ENCODE assay signal across 10 mouse cellular contexts in the genomic region with DNA sequence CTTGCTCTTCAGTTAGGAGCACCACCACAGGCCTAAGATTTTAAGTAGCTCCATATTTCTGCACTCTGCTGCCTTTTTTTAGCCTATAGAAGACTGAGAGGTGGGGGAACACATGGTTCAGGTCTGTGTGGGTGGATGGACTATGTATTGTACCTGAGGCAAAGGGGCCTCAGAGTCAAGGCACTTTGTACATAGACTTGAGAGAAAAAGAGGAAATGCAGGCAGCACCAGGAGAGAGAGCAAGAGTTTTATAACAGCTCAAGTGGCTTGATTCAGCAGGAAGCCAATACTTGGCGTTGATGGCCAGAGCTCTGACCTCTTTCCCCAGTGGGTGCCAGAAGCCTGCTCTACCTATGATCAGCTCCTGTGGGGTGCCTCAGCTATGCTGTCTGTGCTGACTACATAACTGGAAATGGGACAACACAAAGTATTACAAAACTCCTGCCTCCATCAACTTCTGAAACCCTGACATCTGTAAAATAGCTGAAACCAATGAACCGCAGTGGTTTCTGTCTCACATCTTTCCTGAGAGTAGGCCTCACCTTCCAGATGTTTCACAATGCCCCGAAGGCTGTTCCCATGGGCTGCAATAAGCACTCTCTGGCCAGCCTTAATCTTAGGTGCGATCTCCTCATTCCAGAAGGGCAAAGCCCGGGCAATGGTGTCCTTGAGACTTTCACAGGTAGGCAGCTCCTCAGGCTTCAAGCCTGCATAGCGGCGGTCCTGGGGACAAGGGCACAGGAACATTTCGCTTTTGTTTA. TPM values are rescaled to one million over a fixed set of nuclear protein-coding genes. Genes with fewer than 3 reads are reported as not detected.
DNase-seq lines count a peak whose midpoint lies in the region; ATAC-seq and TF ChIP-seq lines count a peak whose summit lies in the region.
"Had no signal": no experiment of that assay in that cellular context is flagged by ENCODE, and none has a peak within 500 bp of the region (broad histone marks: within the 10 kb centered on the region; RNA-seq: fewer than 3 reads in every experiment).

No protein-coding gene starts in this region.

- TF ChIP-seq POLR2A in testis, adult 2 months (IDR thresholded peaks at IDR 0.05; ENCODE audit: control insufficient read depth, low read depth, low read length): no peak

- ATAC-seq in heart, embryonic 13.5 days (ENCODE audit: extremely low read depth, insufficient number of reproducible peaks, low FRiP score, low TSS enrichment): no peak
- peak; percentile 30 to 46; a peak in 3 of 4 replicates for ATAC-seq in hematopoietic stem cell, adult 5-6 weeks (replicated peaks in 1 of 2; ENCODE audit: insufficient read depth in 1 of 2, low FRiP score in 2 of 2, low TSS enrichment in 1 of 2, low read depth in 1 of 2, poor library complexity in 2 of 2, severe bottlenecking in 2 of 2)
- ATAC-seq in stomach, embryonic 15.5 days (ENCODE audit: insufficient read depth, low FRiP score, low read depth): peak; percentile 11; the same call in 1 of the 2 replicates
- ATAC-seq in activated CD4-positive, CD25-positive, alpha-beta regulatory T cell, adult 4 months: no peak
- no peak for ATAC-seq in megakaryocyte-erythroid progenitor cell, adult 5-6 weeks (replicated peaks; ENCODE audit: low FRiP score, low TSS enrichment, poor library complexity, severe bottlenecking)
- ATAC-seq: Patski had no signal

- intact Hi-C loops in heart, postnatal 36 days (cut with DNase I): no loop called here

- H3K4me2 ChIP-seq in heart, embryonic 13.5 days: peak overlapping the region; percentile 77
- no peak overlapping the region for H3K4me2 ChIP-seq in stomach, embryonic 15.5 days
- H3K4me2 ChIP-seq: lung, embryonic 15.5 days had no signal

- 37% methylated on average over 8 of the region's 8 CpGs for WGBS in heart, embryonic 13.5 days
- 64% methylated on average over 8 of the region's 8 CpGs for WGBS in stomach, embryonic 15.5 days

- TF ChIP-seq CTCF in testis, adult 2 months (IDR thresholded peaks at IDR 0.05; ENCODE audit: control insufficient read depth, insufficient read depth, insufficient replicate concordance, low read depth, low read length): no peak

- H3K9me3 ChIP-seq in heart, embryonic 13.5 days: no peaks in the 10 kb centered on the region
- H3K9me3 ChIP-seq in stomach, embryonic 15.5 days: no peaks in the 10 kb centered on the region
- H3K9me3 ChIP-seq: lung, embryonic 15.5 days had no signal

- no peaks in the 10 kb centered on the region for H3K27me3 ChIP-seq in heart, embryonic 13.5 days (replicated peaks)
- no peaks in the 10 kb centered on the region for H3K27me3 ChIP-seq in testis, adult 2 months (ENCODE audit: control insufficient read depth, insufficient read depth, low read length)
- H3K27me3 ChIP-seq in stomach, embryonic 15.5 days (replicated peaks): no peaks in the 10 kb centered on the region
- H3K27me3 ChIP-seq: lung, embryonic 15.5 days; Patski had no signal

- H3K9ac ChIP-seq in heart, embryonic 13.5 days: peak overlapping the region; percentile 83
- no peak overlapping the region for H3K9ac ChIP-seq in stomach, embryonic 15.5 days
- H3K9ac ChIP-seq: lung, embryonic 15.5 days had no signal

- peak overlapping the region; percentile 60 for H3K4me3 ChIP-seq in heart, embryonic 13.5 days
- H3K4me3 ChIP-seq in testis, adult 2 months (ENCODE audit: control insufficient read depth, low read depth, low read length): peak overlapping the region; percentile 91
- H3K4me3 ChIP-seq in stomach, embryonic 15.5 days (replicated peaks): no peak overlapping the region
- H3K4me3 ChIP-seq: lung, embryonic 15.5 days had no signal

- H3K4me1 ChIP-seq in heart, embryonic 13.5 days: peaks cover 39% of the 10 kb centered on the region
- peaks cover 16% of the 10 kb centered on the region for H3K4me1 ChIP-seq in testis, adult 2 months (ENCODE audit: control insufficient read depth, insufficient read depth, low read length)
- peaks cover 13% of the 10 kb centered on the region; the same call in 1 of the 2 replicates for H3K4me1 ChIP-seq in stomach, embryonic 15.5 days

- H3K27ac ChIP-seq in heart, embryonic 13.5 days (replicated peaks): peak overlapping the region; percentile 89
- peak overlapping the region; percentile 92 for H3K27ac ChIP-seq in testis, adult 2 months (ENCODE audit: control insufficient read depth, insufficient read depth, low read depth, low read length)
- H3K27ac ChIP-seq in stomach, embryonic 15.5 days: no peak overlapping the region
- H3K27ac ChIP-seq: lung, embryonic 15.5 days had no signal

- DNase-seq in heart, postnatal 36 days: no peak
- DNase-seq in testis, postnatal 10 days (ENCODE audit: low spot score): no peak

- peaks cover 39% of the 10 kb centered on the region for H3K36me3 ChIP-seq in heart, embryonic 13.5 days
- no peaks in the 10 kb centered on the region for H3K36me3 ChIP-seq in testis, adult 2 months (ENCODE audit: control insufficient read depth, insufficient read depth, low read length)
- H3K36me3 ChIP-seq in stomach, embryonic 15.5 days: peaks cover 29% of the 10 kb centered on the region

RNA-seq across cellular contexts. Expression of a gene that starts 0.9 kb away (rescaled TPM):
- polyA plus RNA-seq in heart, embryonic 13.5 days (2015; fragmentation: Nextera tagmentation; extraction: Ambion mirVana): 801 and 908 TPM in 2 replicates
- total RNA-seq in heart, postnatal 36 days (2021): 100 to 1,000 TPM; 793 to 969 TPM
- 1,767 and 1,838 TPM in 2 replicates for polyA plus RNA-seq in testis, adult 2 months (2012; rRNA removed)
- 1.2 TPM in 1 of 2 replicates, not detected in the other for total RNA-seq in hematopoietic stem cell, adult 5-6 weeks (2017)
- polyA plus RNA-seq in stomach, embryonic 15.5 days (2015; fragmentation: Nextera tagmentation; extraction: Ambion mirVana): 3.4 and 6.7 TPM in 2 replicates
- polyA plus RNA-seq in activated CD4-positive, CD25-positive, alpha-beta regulatory T cell, adult 4 months (2017; shearing (Covaris generic)): 1 to 10 TPM; 1.3 to 1.5 TPM
- 0.24 TPM in 1 of 2 replicates, not detected in the other for total RNA-seq in megakaryocyte-erythroid progenitor cell, adult 5-6 weeks (2014; fragmentation: Nextera tagmentation)
- total RNA-seq in megakaryocyte-erythroid progenitor cell, adult 5-6 weeks (2017): not detected in 2 replicates

RNA-seq across cellular contexts. Expression of a gene that starts 14.3 kb away (rescaled TPM):
- 85.7 and 86.0 TPM in 2 replicates for polyA plus RNA-seq in heart, embryonic 13.5 days (2015; fragmentation: Nextera tagmentation; extraction: Ambion mirVana)
- total RNA-seq in heart, postnatal 36 days (2021): 10 to 100 TPM; 27.5 to 30.3 TPM
- 19.6 and 22.3 TPM in 2 replicates for polyA plus RNA-seq in testis, adult 2 months (2012; rRNA removed)
- 71.7 and 93.2 TPM in 2 replicates for total RNA-seq in hematopoietic stem cell, adult 5-6 weeks (2017)
- polyA plus RNA-seq in stomach, embryonic 15.5 days (2015; fragmentation: Nextera tagmentation; extraction: Ambion mirVana): 111 and 115 TPM in 2 replicates
- polyA plus RNA-seq in activated CD4-positive, CD25-positive, alpha-beta regulatory T cell, adult 4 months (2017; shearing (Covaris generic)): 100 to 1,000 TPM; 119 to 149 TPM
- total RNA-seq in megakaryocyte-erythroid progenitor cell, adult 5-6 weeks (2014; fragmentation: Nextera tagmentation): 47.1 and 48.7 TPM in 2 replicates
- 58.7 and 68.5 TPM in 2 replicates for total RNA-seq in megakaryocyte-erythroid progenitor cell, adult 5-6 weeks (2017)

RNA-seq across cellular contexts. Expression of a gene that starts 35.2 kb away (rescaled TPM):
- 5.8 and 6.9 TPM in 2 replicates for polyA plus RNA-seq in heart, embryonic 13.5 days (2015; fragmentation: Nextera tagmentation; extraction: Ambion mirVana)
- total RNA-seq in heart, postnatal 36 days (2021): 1 to 10 TPM; 2.7 to 3.1 TPM
- polyA plus RNA-seq in testis, adult 2 months (2012; rRNA removed): 2.3 and 3.0 TPM in 2 replicates
- 1.4 and 5.1 TPM in 2 replicates for total RNA-seq in hematopoietic stem cell, adult 5-6 weeks (2017)
- polyA plus RNA-seq in stomach, embryonic 15.5 days (2015; fragmentation: Nextera tagmentation; extraction: Ambion mirVana): 9.6 and 11.1 TPM in 2 replicates
- 10 to 100 TPM; 20.6 to 22.5 TPM for polyA plus RNA-seq in activated CD4-positive, CD25-positive, alpha-beta regulatory T cell, adult 4 months (2017; shearing (Covaris generic))
- total RNA-seq in megakaryocyte-erythroid progenitor cell, adult 5-6 weeks (2014; fragmentation: Nextera tagmentation): 8.8 and 15.2 TPM in 2 replicates
- 3.6 and 3.9 TPM in 2 replicates for total RNA-seq in megakaryocyte-erythroid progenitor cell, adult 5-6 weeks (2017)

RNA-seq across cellular contexts. Expression of a gene that starts 40.5 kb away (rescaled TPM):
- polyA plus RNA-seq in heart, embryonic 13.5 days (2015; fragmentation: Nextera tagmentation; extraction: Ambion mirVana): 26.6 and 30.0 TPM in 2 replicates
- total RNA-seq in heart, postnatal 36 days (2021): 10 to 100 TPM; 57.1 to 59.1 TPM
- polyA plus RNA-seq in testis, adult 2 months (2012; rRNA removed): 7.6 and 8.8 TPM in 2 replicates
- 8.0 and 9.1 TPM in 2 replicates for total RNA-seq in hematopoietic stem cell, adult 5-6 weeks (2017)
- 22.8 and 23.3 TPM in 2 replicates for polyA plus RNA-seq in stomach, embryonic 15.5 days (2015; fragmentation: Nextera tagmentation; extraction: Ambion mirVana)
- polyA plus RNA-seq in activated CD4-positive, CD25-positive, alpha-beta regulatory T cell, adult 4 months (2017; shearing (Covaris generic)): 1 to 10 TPM; 3.7 to 6.1 TPM
- total RNA-seq in megakaryocyte-erythroid progenitor cell, adult 5-6 weeks (2014; fragmentation: Nextera tagmentation): 6.8 and 12.1 TPM in 2 replicates
- 5.9 and 7.8 TPM in 2 replicates for total RNA-seq in megakaryocyte-erythroid progenitor cell, adult 5-6 weeks (2017)

RNA-seq across cellular contexts. Expression of a gene that starts 59.1 kb away (rescaled TPM):
- polyA plus RNA-seq in heart, embryonic 13.5 days (2015; fragmentation: Nextera tagmentation; extraction: Ambion mirVana): 32.3 and 36.1 TPM in 2 replicates
- total RNA-seq in heart, postnatal 36 days (2021): 10 to 100 TPM; 17.3 to 27.3 TPM
- 5.9 and 8.6 TPM in 2 replicates for polyA plus RNA-seq in testis, adult 2 months (2012; rRNA removed)
- 0.25 and 0.65 TPM in 2 replicates for total RNA-seq in hematopoietic stem cell, adult 5-6 weeks (2017)
- polyA plus RNA-seq in stomach, embryonic 15.5 days (2015; fragmentation: Nextera tagmentation; extraction: Ambion mirVana): 38.9 and 40.1 TPM in 2 replicates
- under 1 TPM in 1 of 2 experiments, not detected in 1; 0.56 TPM for polyA plus RNA-seq in activated CD4-positive, CD25-positive, alpha-beta regulatory T cell, adult 4 months (2017; shearing (Covaris generic))
- total RNA-seq in megakaryocyte-erythroid progenitor cell, adult 5-6 weeks (2014; fragmentation: Nextera tagmentation): not detected in 2 replicates
- not detected in 2 replicates for total RNA-seq in megakaryocyte-erythroid progenitor cell, adult 5-6 weeks (2017)

Comparison
In these comparisons a context has a peak if more than half of its experiments do, and no peak if none do; other contexts are left out.
1. ATAC-seq: peak in hematopoietic stem cell, adult 5-6 weeks (2 of 2) and stomach, embryonic 15.5 days (single experiment); none in heart, embryonic 13.5 days (single experiment), activated CD4-positive, CD25-positive, alpha-beta regulatory T cell, adult 4 months (single experiment) and megakaryocyte-erythroid progenitor cell, adult 5-6 weeks (single experiment).
2. RNA of a gene that starts 0.9 kb away (polyA plus RNA-seq): 1,767 to 1,838 TPM in testis, adult 2 months and 801 to 908 TPM in heart, embryonic 13.5 days; 3.4 to 6.7 TPM in stomach, embryonic 15.5 days and 1.3 to 1.5 TPM in activated CD4-positive, CD25-positive, alpha-beta regulatory T cell, adult 4 months; every median in the first group is over 100 times any median in the second.